Mouse (Mus musculus): Measurements from ENCODE around the gene Vrk2.

DNA sequence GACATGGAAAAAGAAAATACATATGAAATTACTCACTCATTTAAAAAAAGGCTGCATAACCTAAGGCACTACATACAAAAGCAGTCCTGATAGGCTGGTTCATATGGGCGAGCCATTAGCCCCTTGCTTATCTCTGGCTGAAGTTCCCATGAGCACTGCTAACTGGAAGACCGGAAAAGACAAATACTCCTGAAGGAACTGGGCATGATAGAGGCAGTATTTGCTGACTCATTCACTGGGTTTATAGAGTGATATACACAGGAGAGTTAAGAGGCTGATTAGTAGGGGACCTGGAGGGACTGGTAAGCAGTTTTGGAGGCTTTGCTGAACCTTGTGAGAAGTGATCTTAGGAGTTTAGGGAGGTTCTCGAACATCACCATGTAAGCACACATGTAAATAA, 42.2 kb downstream of the Vrk2 start:
- no peak for TF ChIP-seq POLR2A (IDR thresholded peaks at IDR 0.05; ENCODE audit: insufficient read depth, low read depth, low read length)
- TF ChIP-seq CTCF (IDR thresholded peaks at IDR 0.05; ENCODE audit: insufficient read depth, low read depth, low read length): no peak
